Mouse (Mus musculus): Measurements from ENCODE around the gene 4930579G24Rik. TPM values are rescaled to one million over a fixed set of nuclear protein-coding genes. Genes with fewer than 3 reads are reported as not detected.

The 4930579G24Rik gene
- total RNA-seq, 2 experiments from 2014 or later, result 2.3 to 2.7 TPM

DNA sequence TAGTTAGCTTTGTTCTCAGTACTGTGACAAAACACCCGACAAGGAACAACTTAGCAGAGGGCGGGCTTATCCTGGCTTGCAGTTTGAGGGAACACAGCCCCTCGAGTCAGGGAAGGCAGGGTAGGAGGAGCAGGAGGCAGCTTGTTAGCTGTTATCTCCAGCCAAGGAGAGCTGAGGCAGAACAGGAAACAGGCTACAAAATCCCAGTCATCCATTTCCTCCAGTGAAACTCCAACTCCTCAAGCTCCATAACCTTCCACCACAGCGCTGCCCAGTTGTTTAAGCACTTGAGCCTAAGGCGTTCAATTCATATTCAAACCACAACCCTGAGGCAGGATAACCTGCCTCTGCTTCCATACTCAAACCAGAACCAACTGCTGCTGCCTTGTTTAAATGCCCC is 45.8 kb downstream of the 4930579G24Rik start:
- DNase-seq, result no peak
- intact Hi-C loops (cut with DNase I; ENCODE audit: low total_unique reads), result loop anchor here (2.0 to 10.0 kb wide), 2 partner anchors 70 to 134 kb away; no protein-coding TSS in a partner anchor

DNA sequence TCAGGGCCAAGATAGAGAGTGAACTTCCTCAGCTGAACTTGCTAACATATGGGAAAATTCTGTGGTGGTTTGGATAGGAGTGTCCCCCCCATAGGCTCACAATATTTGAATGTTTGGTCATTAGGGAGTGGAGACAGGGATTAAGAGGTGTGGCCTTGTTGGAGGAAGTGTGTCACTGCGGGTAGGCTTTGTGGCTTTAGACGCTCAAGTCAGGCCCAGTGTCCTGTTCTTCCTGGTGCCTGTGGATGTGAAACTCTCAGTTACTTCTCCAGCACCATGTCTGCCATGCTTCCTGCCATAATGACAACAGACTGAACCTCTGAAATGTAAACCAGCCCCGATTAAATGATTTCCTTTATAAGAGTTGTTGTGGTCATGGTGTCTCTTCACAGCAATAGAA is 47.5 kb downstream of the 4930579G24Rik start:
- DNase-seq, result no peak
- intact Hi-C loops (cut with DNase I; ENCODE audit: low total_unique reads), result loop anchor here (10.0 kb wide), 1 partner anchor 68 kb away; no protein-coding TSS in a partner anchor

Other genes with a start within 250 kb of the 4930579G24Rik start
- 1 to 10 TPM; 4.9 to 5.3 TPM for gene Fnip2, start 61.3 kb upstream of the 4930579G24Rik start, total RNA-seq (2021)
- gene Ppid, start 37.7 kb upstream of the 4930579G24Rik start, total RNA-seq (2021), result 10 to 100 TPM; 29.5 to 29.6 TPM
- gene Etfdh, start 421 bp downstream of the 4930579G24Rik start, total RNA-seq (2021), result 100 to 1,000 TPM in 1 of 2 experiments, 10 to 100 TPM in 1; 97.3 to 138 TPM
- gene Rxfp1, start 108.8 kb downstream of the 4930579G24Rik start, total RNA-seq (2021), result not detected
- 1 to 10 TPM; 1.0 to 1.9 TPM for gene Tmem144, start 223.7 kb downstream of the 4930579G24Rik start, total RNA-seq (2021)

Measured in gastrocnemius, postnatal 14 days (tissue).